Mouse (Mus musculus) erythroblast, embryonic 14.5 days (primary cell): Measurements from ENCODE around the gene Slc22a14.

Experiments used
- GATA1 ChIP-seq: IDR thresholded peaks from 2 replicates; pipeline ENCODE4 v1.6.1; 2012; ENCODE audit warnings: low read length, inconsistent platforms, mixed read lengths
- TAL1 ChIP-seq: IDR thresholded peaks from 3 replicates; pipeline ENCODE4 v1.6.1; 2012; ENCODE audit warnings: low read length, inconsistent platforms, mixed read lengths

GRCm38 (mm10) chr9:119340909-119341816, 24.2 kb downstream of the Slc22a14 start, which contains the start of gene Myd88:
- TF ChIP-seq TAL1 (no peak), GATA1 (no peak)
